Mouse (Mus musculus): ENCODE measurements around the gene Abat. TPM values are rescaled to one million over a fixed set of nuclear protein-coding genes. Genes with fewer than 3 reads are reported as not detected.
A peak's percentile ranks its signal among the peaks of the same experiment; 100 is the strongest.

Abat gene
- 35.9 and 36.1 TPM in 2 replicates for polyA plus RNA-seq (2015; fragmentation: Nextera tagmentation; extraction: Ambion mirVana)

DNA sequence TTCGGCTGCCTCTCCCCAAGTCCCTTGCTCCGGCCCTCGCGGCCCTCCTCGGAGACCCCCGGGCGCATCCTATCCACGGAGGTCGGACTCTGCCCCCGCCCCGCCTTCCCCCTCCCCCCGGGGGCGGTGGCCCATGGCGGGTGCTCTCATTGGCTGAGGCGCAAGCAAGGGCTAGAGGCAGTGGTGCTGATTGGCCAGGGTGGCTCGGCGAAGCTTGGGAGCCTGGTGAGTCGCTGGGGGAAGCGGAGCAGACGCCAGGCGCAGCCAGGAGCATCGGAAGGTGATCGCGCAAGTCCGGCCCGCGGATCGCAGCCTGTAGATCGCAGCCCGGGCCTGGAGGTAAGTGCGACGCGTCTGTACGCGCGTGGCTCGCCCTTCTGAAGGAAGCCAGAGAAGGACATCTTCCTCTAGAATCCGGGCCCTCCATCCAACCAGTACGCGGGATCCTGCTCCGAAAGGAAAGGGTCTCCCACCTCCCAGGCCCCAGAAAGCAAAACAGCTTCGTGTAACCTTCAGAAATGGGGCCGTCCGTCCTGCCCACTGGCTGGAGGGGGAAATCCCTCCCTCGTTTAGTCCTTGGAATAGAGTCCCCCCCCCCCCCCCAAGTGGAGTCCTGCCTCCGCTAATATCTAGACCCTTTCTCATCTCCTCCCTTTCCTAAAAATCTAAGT is at the start of gene Abat:
Gene Abat, plus strand, starts transcription at position 194 of the 671 bp plus-strand sequence.
- H3K27me3 ChIP-seq, result no peaks in the 10 kb centered on the region
- H3K36me3 ChIP-seq, result no peaks in the 10 kb centered on the region
- peak within 1 kb of the TSS; percentile 76 for H3K4me2 ChIP-seq (replicated peaks)
- no peaks in the 10 kb centered on the region for H3K9me3 ChIP-seq
- peak within 1 kb of the TSS; percentile 79 for H3K9ac ChIP-seq
- WGBS, result under 1% methylated on average over 37 of the region's 46 CpGs
- peaks cover 19% of the 10 kb centered on the region for H3K4me1 ChIP-seq
- peak; percentile 99 for ATAC-seq (ENCODE audit: low FRiP score, low read depth)
- H3K27ac ChIP-seq, result peak within 1 kb of the TSS; percentile 48; the same call in 1 of the 2 replicates
- H3K4me3 ChIP-seq, result peak within 1 kb of the TSS; percentile 64

DNA sequence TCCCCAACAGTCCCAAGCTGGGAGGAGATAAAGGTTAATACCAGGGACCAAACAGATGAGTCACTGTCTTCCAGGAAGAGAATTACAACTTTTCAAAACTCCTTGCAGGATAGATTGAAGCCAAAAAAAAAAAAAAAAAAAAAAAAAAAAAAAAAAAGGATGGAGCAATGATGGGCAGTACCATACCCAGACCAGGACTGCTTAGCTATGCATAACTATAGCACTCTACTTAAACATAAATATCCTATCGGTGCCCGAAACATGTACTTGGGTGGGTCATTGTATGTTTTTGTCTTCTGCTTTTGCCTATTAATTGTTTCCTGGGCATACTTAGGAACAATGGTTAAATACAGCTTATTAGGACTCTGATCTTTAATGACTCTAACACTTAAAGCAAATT is 43.1 kb upstream of the Abat start:
- Histone ChIP-seq H3K36me3 (no peaks in the 10 kb centered on the region), H3K9me3 (no peaks in the 10 kb centered on the region), H3K9ac (peak overlapping the region; percentile 77; the same call in 1 of the 2 replicates), H3K27ac (no peak overlapping the region), H3K4me1 (peaks cover 6% of the 10 kb centered on the region), H3K27me3 (peaks cover 5% of the 10 kb centered on the region; the same call in 1 of the 2 replicates), H3K4me3 (peak overlapping the region; percentile 70), H3K4me2 (replicated peaks) (peak overlapping the region; percentile 70)
- 85% methylated on average over 2 of the region's 2 CpGs for WGBS
- ATAC-seq (ENCODE audit: low FRiP score, low read depth), result peak; percentile 58; the same call in 1 of the 2 replicates

DNA sequence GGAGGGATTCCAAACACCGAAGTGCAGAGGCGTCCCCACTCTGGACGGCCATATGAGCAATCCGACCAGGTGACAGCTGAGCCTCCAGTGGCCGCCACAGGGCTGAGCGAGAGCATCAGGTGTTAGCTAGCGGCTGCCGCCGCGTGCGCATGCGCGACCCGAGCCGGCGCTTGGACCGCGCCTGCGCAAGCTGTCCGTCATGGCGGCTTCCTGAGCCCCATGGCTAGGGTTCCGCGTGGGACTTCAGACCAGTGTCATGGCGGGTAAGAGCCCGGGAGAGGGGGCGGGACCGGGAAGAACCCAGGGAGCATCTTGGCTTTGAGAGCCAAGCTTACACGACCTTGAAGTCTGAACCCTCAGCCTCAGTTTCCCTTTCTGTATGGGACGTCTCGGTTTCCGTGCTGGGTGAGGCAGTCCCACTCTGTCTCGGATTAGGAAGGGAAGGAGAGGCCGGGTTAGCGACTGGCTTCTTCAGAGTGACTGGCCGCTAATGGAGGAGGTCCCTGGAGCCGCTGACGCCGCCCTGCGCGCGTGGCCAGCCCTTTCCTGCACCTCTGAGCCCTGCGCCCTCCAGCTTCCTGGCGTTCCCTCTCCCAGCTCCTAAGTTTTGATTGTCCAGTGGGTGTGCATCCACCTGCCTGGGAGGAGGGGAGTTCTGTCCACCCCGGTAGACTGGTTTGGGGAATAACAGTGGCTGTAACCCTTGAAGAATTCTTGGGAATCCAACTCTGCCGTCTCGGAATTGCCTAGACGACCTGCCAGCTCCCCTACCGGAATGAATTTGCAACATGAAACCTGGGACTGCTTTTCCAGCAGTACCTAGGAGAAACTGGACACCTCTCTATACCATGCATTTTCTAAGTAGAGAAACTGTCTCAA is 42.4 kb upstream of the Abat start, which contains the start of gene Mettl22:
Gene Mettl22, plus strand, starts transcription at position 186 of the 879 bp plus-strand sequence.
- peak within 1 kb of the TSS; percentile 70 for H3K4me2 ChIP-seq (replicated peaks)
- peaks cover 5% of the 10 kb centered on the region; the same call in 1 of the 2 replicates for H3K27me3 ChIP-seq
- WGBS, result under 1% methylated on average over 48 of the region's 48 CpGs
- H3K4me3 ChIP-seq, result peak within 1 kb of the TSS; percentile 70
- no peaks in the 10 kb centered on the region for H3K36me3 ChIP-seq
- no peaks in the 10 kb centered on the region for H3K9me3 ChIP-seq
- H3K27ac ChIP-seq, result peak within 1 kb of the TSS; percentile 89
- ATAC-seq (ENCODE audit: low FRiP score, low read depth), result peak; percentile 96
- peak within 1 kb of the TSS; percentile 77 for H3K9ac ChIP-seq
- peaks cover 6% of the 10 kb centered on the region for H3K4me1 ChIP-seq

DNA sequence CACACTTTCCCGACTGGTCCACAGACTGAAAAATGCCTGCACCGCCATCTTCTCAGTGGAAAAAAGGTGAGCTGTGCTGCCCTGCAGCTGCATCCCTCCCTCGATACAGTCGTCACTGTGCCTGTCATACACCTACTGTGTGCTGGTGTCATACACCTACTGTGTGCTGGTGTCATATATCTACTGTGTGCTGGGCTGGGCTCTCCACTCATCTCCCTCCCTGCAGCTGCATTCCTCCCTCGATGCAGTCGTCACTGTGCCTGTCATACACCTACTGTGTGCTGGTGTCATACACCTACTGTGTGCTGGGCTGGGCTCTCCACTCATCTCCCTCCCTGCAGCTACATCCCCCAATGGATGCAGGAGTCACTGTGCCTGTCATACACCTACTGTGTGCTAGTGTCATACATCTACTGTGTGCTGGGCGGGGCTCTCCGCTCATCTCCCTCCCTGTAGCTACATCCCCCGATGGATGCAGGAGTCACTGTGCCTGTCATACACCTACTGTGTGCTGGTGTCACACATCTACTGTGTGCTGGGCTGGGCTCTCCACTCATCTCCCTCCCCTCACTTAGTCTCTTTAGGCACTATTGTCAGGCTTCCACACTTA is 25.7 kb upstream of the Abat start:
- 0 out of 2 replicates have a peak, but pooled peaks cover 4% of the 10 kb centered on the region for H3K4me1 ChIP-seq
- H3K36me3 ChIP-seq, result peaks cover 67% of the 10 kb centered on the region
- H3K27me3 ChIP-seq, result no peaks in the 10 kb centered on the region
- H3K27ac ChIP-seq, result no peak overlapping the region
- no peak for ATAC-seq (ENCODE audit: low FRiP score, low read depth)
- H3K9ac ChIP-seq, result no peak overlapping the region
- WGBS, result 92% methylated on average over 9 of the region's 9 CpGs
- no peak overlapping the region for H3K4me2 ChIP-seq (replicated peaks)
- no peak overlapping the region for H3K4me3 ChIP-seq
- no peaks in the 10 kb centered on the region for H3K9me3 ChIP-seq

DNA sequence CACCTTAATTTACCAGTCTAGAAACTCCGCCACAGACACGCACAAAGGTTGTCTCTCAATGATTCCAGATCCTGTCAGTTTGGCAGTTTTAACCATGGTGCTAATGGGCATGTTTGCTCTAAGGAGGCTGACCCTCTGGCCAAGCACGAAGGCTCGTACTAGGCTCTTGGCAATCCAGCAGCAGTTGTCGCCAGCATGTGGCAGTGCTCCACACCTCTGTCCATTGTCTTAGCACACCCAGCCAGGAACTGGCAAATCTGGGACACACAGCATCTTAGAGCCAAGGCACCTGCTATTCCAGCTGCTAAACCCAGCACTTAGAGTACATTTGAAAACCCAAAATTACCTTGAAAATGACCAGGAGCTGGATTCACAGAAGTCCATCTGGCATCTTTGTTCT is 23.9 kb upstream of the Abat start:
- Histone ChIP-seq H3K9me3 (no peaks in the 10 kb centered on the region), H3K4me2 (replicated peaks) (no peak overlapping the region), H3K27me3 (no peaks in the 10 kb centered on the region), H3K9ac (no peak overlapping the region), H3K4me3 (no peak overlapping the region), H3K36me3 (peaks cover 58% of the 10 kb centered on the region), H3K4me1 (0 out of 2 replicates have a peak, but pooled peaks cover 4% of the 10 kb centered on the region), H3K27ac (no peak overlapping the region)
- ATAC-seq (ENCODE audit: low FRiP score, low read depth), result no peak
- WGBS, result 71% methylated on average over 5 of the region's 5 CpGs

DNA sequence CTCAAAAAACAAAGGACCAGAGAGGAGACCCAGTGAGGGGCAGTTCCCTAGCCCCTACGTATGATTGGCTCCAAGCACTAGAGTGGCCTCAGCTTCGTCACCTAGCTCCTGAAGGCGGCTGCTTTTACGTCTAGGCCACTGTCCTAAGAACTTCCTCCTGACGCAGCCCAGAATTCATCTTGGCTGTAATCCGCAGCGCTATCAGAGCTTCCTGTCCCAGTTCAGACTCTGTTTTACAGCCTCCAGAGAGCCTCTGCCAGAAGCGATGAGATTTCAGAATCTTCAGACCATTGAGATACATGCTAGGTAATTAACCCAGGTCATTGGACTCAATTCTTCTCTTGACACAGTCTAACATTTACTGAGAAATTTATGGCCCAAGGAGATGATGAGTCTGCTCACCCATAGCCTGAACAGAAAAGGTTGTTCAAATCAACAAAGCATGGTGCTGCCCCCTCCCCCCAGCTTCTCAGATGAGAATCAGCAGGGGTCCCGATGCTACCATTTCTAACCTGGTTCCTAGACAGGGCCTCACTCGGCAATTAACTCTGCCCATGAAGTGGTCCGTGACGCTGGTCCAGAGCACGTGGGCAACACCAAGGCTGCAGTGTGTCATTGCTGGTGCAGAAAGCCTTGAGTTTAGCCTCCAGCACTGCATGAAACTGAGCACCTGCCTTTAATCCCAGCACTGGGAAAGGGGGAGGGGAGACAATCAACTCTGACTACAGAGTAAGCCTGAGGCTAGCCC is 21.3 kb upstream of the Abat start:
- Histone ChIP-seq H3K9me3 (no peaks in the 10 kb centered on the region), H3K27me3 (no peaks in the 10 kb centered on the region), H3K36me3 (peaks cover 34% of the 10 kb centered on the region), H3K27ac (no peak overlapping the region), H3K4me3 (no peak overlapping the region), H3K4me1 (0 out of 2 replicates have a peak, but pooled peaks cover 4% of the 10 kb centered on the region), H3K9ac (no peak overlapping the region; the same call in 1 of the 2 replicates), H3K4me2 (replicated peaks) (no peak overlapping the region)
- ATAC-seq (ENCODE audit: low FRiP score, low read depth), result no peak
- 28% methylated on average over 13 of the region's 13 CpGs for WGBS

DNA sequence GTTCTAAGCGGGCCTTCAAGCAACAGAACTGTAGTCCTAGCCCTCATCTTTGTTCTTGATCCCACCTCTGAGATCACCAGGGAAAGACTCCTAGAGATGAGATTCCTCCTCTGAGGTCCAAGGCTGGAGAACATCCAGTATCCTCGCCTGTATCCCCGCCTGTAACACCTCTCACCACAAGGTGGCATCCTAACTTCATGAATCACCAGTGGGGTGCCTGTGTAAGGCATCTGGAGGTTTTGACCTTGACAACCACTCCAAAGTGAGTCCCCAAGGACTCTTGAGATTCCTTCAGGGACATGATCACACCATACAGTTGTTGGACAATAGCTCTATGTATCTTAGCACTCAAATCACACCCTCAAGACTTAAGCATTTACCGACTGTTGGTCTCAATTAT is 19.0 kb upstream of the Abat start:
- no peak overlapping the region for H3K4me2 ChIP-seq (replicated peaks)
- H3K4me3 ChIP-seq, result no peak overlapping the region
- WGBS, result 21% methylated on average over 4 of the region's 4 CpGs
- H3K27me3 ChIP-seq, result no peaks in the 10 kb centered on the region
- H3K9me3 ChIP-seq, result no peaks in the 10 kb centered on the region
- peak; percentile 59 for ATAC-seq (ENCODE audit: low FRiP score, low read depth)
- H3K9ac ChIP-seq, result no peak overlapping the region
- H3K4me1 ChIP-seq, result 0 out of 2 replicates have a peak, but pooled peaks cover 4% of the 10 kb centered on the region
- H3K36me3 ChIP-seq, result peaks cover 16% of the 10 kb centered on the region
- H3K27ac ChIP-seq, result no peak overlapping the region

DNA sequence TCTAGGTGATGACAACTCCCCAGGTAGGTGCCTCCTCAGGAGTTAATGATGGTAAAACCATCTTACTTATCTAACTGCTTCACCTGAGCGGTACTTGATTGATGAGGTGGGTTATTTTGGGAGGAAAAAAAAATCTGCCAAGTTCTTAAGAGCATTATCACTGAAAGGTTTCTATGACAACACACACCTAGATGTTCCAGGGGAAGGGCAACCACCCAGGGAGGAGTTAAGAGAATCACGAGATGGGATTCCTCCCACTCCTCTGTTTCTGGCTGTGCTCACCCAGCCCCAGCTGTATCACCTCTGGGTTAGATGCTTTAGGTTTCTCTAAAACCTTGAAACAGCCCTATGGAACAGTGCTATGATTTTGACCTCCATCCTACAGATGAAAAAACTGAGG is 16.3 kb upstream of the Abat start:
- Histone ChIP-seq H3K27me3 (no peaks in the 10 kb centered on the region), H3K27ac (no peak overlapping the region), H3K4me2 (replicated peaks) (no peak overlapping the region), H3K4me1 (no peaks in the 10 kb centered on the region), H3K9me3 (no peaks in the 10 kb centered on the region), H3K36me3 (no peaks in the 10 kb centered on the region), H3K4me3 (no peak overlapping the region), H3K9ac (no peak overlapping the region)
- ATAC-seq (ENCODE audit: low FRiP score, low read depth), result no peak
- WGBS, result 73% methylated on average over 2 of the region's 2 CpGs

DNA sequence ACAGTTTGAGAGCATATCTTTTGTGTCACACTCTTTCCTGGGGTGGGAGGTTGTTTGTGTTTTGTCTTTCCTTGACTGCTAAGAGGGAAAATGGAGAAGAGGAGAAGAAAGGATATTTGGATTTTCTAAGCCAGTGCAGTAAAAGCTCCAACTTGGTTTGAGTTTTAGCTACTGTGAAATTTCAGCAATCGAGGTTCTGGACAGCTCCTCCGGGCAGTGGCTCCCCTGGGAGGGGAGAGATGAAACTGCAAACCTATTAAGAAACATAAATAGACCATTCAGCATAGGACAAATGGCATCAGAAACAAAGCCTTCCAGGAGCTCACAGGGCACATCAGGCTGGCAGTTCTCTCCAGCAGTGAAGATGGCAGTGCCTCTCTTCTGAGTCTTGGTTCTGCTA is 9.0 kb upstream of the Abat start:
- H3K9ac ChIP-seq, result no peak overlapping the region
- H3K27ac ChIP-seq, result no peak overlapping the region
- no peak for ATAC-seq (ENCODE audit: low FRiP score, low read depth)
- 39% methylated on average over 2 of the region's 2 CpGs for WGBS
- no peaks in the 10 kb centered on the region for H3K27me3 ChIP-seq
- H3K4me3 ChIP-seq, result no peak overlapping the region
- no peak overlapping the region for H3K4me2 ChIP-seq (replicated peaks)
- no peaks in the 10 kb centered on the region for H3K9me3 ChIP-seq
- no peaks in the 10 kb centered on the region for H3K36me3 ChIP-seq
- no peaks in the 10 kb centered on the region for H3K4me1 ChIP-seq

DNA sequence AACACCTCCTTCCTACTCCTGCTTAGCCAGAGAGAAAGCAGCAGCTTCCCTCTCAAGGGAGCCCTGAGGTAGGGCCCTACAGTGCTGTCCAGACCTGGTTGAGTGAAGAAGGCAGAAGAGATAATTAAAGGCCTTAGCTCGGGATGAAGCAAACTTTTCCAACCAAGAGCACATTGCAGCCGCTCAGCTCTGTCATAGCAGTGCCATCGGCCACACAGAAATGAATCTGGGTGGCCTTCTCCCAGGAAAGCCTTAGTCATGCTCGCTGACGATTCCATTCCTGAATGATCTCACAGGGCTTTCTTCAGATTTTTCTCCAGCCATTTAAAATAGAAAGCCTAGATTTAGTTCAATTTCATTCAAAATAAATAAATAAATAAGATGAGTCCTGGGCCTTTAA is 3.3 kb upstream of the Abat start:
- H3K27me3 ChIP-seq, result no peaks in the 10 kb centered on the region
- no peak overlapping the region for H3K9ac ChIP-seq
- no peak overlapping the region for H3K4me2 ChIP-seq (replicated peaks)
- no peak for ATAC-seq (ENCODE audit: low FRiP score, low read depth)
- H3K4me1 ChIP-seq, result peaks cover 15% of the 10 kb centered on the region
- H3K36me3 ChIP-seq, result no peaks in the 10 kb centered on the region
- H3K4me3 ChIP-seq, result no peak overlapping the region
- 60% methylated on average over 5 of the region's 5 CpGs for WGBS
- H3K9me3 ChIP-seq, result no peaks in the 10 kb centered on the region
- no peak overlapping the region for H3K27ac ChIP-seq

DNA sequence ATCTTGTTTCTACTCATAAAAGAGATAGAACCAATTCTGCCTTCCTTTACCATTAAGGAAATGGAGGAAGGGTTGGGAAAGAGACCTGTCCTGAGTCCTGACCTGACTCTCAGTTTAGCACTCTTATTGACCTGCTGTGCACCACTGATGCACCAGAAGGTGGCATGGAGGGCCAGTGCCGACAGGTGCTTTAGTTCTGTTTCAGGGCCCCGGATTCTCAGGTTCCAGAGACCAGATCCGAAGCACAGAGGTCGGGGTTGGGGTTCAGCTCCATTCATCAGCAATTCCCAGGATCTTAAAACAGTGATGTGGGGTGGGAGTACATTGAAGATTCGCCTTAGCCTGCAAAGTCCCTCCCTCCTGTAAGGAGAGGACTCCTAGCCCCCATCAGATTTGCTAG is 399 bp upstream of the Abat start:
- WGBS, result under 1% methylated on average over 5 of the region's 5 CpGs
- H3K36me3 ChIP-seq, result no peaks in the 10 kb centered on the region
- no peaks in the 10 kb centered on the region for H3K27me3 ChIP-seq
- H3K4me1 ChIP-seq, result peaks cover 19% of the 10 kb centered on the region
- H3K9me3 ChIP-seq, result no peaks in the 10 kb centered on the region
- H3K9ac ChIP-seq, result peak overlapping the region; percentile 51
- no peak overlapping the region for H3K27ac ChIP-seq
- ATAC-seq (ENCODE audit: low FRiP score, low read depth), result peak; percentile 15; the same call in 1 of the 2 replicates
- H3K4me3 ChIP-seq, result peak overlapping the region; percentile 64
- peak overlapping the region; percentile 76 for H3K4me2 ChIP-seq (replicated peaks)
